Mouse (Mus musculus): ENCODE measurements around the gene Cybb. TPM values are rescaled to one million over a fixed set of nuclear protein-coding genes. Genes with fewer than 3 reads are reported as not detected.
"Not testable (repeated sequence)": the region's sequence is repeated elsewhere in the genome, so short reads cannot be mapped to it uniquely, and the experiment has no call there.

The Cybb gene
- polyA plus RNA-seq (2012; rRNA removed) = 5.0 and 7.7 TPM in 2 replicates

DNA sequence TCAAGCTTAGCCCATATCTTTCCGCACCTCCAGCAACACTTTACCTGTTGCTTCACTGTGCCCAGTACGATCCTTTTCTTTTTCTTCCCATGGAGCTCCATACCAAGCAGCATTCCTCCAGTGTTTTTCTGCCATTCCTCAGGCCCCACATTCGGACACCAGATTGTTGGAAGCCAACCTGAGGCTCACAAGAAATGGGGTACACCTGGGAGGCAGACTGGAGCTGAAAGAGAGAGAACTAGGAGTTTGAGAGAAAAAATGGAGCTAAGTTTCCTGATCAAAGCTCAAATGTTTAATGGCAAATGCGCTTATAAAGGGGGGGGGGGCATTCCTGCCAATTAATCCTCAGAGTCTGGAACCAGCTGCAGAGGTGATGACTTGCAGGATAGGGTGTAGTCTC, at the start of gene Cybb:
TSS of gene Cybb (minus strand) at position 101 of the 400 bp plus-strand sequence.
- DNase-seq (ENCODE audit: low spot score) = no peak

DNA sequence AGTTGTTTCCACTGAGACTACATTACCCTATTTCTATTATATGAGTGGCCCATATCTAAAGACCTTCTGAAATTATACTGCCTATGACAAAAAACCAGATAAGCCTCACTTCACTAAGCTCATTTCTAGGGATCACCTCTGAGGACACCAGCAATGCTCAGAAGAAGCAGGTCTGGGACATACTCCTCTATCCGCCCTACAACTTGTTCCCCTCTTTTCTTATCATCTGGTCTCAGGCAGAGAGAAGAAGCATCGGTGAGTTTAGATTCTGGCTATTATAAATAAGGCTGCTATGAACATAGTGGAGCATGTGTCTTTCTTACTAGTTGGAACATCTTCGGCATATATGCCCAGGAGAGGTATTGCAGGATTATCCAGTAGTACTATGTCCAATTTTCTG, 49.3 kb upstream of the Cybb start:
- DNase-seq (ENCODE audit: low spot score) = no peak

DNA sequence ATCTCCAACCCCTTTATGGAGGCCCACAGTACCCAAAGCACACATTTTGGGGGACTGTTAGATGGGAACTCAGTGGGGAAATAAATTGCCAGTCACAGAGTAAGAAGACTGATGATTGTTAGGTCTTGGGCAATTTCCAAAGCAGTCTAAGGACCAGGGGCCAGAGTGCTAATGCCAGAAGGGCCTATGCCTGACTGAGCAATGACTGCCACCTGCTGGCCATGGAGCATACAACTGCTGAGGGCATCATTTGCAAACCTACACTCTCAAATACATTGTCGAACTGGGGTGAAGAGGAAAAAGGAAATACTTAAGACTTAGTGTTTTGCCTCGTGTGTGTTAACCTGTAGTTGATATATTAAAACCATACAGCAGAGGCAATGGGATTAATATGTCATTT, 32.4 kb upstream of the Cybb start:
- DNase-seq (ENCODE audit: low spot score) = not testable (repeated sequence)

DNA sequence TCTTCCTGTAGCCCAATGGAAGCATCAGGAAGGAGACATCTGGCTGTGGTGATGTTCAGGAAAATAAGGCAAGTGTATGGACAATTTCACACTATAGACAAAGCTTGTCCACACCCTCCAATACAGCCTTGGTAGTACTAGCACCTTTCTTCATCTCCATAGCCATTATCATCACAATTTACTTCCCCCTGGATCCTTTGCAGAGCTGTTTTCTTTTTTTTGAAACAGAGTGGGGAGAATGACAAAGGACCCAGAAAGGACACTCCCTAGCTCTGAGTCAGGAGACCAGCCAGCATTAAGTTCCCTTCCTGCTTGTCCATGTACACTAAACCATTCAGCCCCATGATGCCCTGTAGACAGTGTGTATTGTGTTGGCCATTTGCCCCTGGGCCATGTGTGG, 30.0 kb upstream of the Cybb start:
- DNase-seq (ENCODE audit: low spot score) = not testable (repeated sequence)

DNA sequence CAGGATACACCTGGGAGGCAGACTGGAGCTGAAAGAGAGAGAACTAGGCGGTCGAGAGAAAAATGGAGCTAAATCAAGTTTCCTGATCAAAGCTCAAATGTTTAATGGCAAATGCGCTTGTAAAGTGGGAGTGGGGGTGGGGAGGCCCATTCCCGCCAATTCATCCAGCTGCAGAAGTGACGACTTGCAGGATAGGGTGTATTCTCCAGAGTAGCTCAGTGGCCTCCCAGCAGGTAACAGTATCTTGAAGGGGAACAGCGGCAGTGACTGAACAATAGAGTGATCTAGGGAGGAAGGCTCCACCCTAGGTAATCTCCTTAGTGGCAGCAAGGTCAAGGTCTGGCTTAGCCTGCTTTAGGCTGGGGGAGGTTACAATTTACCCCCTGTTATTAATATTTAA, 12.5 kb downstream of the Cybb start:
- not testable (repeated sequence) for DNase-seq (ENCODE audit: low spot score)

DNA sequence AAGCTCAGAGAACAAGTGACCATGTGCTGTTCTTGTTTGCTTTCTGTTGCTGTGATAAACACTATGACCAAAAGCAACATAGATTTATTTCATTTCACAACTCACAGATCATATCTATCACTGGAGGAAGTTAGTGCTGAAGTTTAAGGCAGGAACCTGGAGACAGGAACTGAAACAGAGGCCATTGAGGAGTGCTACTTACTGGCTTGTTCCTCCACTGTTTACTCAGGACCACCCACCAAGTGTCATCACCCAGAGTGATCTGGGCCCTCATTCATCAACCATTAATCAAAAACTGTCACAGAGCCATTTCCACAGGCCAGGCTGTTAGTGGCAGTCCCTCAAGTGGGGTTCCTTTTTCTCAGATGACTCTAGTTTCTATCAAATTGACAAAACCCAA, 13.1 kb downstream of the Cybb start:
- DNase-seq (ENCODE audit: low spot score) = no peak

DNA sequence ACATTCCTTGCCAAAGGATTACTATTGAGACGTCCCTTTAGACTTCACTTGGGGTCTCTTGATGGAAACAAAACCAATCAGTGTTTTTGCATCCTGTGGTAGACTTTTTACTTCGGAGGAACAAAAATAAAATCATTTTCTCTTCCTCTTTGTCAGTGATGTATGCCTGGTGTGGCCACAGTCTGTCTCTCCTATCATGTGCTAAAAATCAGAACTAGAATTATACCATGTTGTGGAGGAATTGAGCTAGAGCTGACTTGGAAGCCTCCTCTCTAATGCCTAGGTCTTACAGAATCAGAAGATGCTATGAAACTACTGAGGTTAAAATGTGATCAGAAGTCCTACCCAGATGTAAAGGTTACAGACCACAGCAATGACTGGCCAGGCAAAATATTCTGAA, 13.8 kb downstream of the Cybb start:
- DNase-seq (ENCODE audit: low spot score) = no peak

DNA sequence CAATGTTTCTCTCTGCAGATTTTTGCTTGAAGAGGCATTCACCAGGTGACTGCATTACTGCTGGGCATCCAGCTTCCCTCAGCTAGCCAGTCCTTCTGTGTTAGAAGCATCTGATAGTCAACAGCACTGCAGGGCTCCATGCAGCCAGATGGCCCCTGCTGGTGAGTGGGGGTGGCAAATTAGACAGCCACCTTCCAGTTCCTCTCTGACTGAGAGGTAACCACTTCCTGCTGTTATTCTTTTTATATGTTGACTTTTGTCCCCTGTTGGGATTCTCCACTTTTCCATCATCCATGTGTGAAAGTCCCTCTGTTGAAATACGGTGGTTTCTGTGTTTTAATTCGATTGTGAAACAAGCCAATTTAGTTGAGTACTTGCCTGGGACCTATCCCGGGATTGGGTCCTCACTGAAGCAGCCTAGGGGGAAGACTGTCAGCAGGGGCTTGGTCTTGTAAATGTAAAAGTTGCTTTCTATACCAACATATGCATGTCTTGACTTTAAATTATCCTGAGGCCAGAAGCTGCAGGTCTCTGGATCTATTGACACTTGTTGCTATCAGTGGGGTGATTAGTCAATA, 16.7 kb downstream of the Cybb start:
- no peak for DNase-seq (ENCODE audit: low spot score)

DNA sequence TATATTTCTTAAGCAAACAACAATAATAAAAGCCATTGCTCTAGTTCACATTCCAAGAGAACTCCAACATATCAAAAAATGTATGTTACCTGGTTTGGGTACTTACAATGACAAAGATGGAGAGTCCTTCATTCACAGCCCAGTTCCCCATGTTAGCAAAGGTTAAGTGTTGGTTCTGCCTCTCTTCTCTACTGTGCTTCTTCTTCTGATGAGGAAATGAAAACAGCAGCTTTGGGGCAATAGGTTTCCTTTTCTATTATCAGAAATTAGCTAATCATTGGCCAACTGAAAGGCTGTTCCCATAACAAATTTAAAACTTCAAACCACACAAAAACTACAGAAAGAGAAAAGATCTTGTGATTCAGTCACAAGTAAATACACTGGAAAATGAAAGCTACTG, 18.5 kb downstream of the Cybb start:
- DNase-seq (ENCODE audit: low spot score) = no peak

DNA sequence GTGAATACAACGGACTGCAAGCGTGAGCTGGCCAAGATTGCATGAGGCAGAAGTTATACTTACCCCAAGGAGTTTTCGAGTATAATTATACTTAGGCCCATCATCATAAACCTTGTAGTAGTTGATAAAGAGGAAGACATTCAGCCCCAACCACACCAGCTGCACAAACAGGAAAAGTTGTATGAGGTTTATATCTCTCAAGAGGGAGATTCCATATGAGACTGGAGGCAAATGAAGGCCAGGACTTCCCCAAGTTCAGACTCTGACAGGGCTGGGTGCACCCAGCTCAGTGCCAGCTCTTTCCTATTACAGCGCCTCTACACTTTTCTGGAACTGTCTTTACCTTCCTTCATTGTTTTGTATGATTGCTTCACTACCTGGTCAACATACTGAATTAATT, 20.6 kb downstream of the Cybb start:
- DNase-seq (ENCODE audit: low spot score) = no peak

DNA sequence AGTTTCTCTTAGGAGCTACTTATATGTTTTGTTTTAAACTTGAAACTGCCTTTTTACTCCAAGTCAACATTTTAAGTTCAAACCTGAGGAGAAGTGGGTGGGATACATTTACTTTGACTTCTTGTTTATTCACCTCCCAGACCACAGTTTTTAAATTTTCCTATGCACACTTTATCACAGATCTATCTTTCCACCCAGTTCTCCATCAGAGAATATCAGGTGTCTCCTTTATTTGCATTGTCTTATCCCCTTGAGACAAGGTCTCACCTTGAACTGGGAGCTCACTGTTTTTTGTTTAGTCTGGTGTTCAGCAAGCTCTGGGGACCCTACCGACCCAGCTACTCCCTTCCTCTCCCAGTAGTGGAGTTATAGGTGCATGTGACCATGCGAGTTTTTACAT, 21.7 kb downstream of the Cybb start:
- DNase-seq (ENCODE audit: low spot score) = no peak

DNA sequence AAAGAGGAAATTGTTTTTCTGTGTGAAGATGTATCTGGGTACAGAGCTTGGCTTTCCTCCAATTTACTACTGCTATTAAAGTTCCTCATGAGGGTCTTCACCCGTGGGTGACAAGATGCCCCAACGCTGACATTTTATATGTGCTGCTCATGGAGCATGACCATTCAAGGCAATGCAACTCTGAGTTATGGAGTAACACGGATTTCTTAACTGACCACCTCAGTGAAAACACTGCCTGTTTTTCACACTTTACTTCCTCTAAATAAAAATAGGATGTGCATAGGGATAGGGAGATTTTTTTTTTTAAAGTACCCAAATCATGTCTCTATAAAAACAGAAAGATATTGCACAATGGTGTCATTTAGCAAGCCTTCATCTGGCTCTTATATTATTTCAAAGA, 24.9 kb downstream of the Cybb start:
- no peak for DNase-seq (ENCODE audit: low spot score)

DNA sequence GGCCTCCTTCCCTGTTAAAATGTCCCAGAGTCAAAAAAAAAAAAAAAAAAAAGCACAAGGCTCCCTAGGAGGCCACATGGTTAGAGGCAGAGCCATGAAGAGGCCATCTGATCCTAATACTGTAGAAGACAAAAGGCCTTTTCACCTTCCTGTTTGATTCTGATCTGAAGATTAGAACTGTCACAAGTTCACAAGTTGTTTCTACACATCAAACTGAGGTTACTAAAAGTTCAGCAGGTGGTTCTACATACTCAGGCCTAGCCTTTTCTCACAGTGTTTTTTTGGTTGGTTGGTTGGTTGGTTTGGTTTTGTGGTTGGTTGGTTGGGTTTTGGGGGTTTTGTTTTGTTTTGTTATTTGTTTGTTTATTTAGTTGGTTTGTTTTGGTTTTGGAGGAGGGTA, 26.2 kb downstream of the Cybb start:
- DNase-seq (ENCODE audit: low spot score) = no peak

DNA sequence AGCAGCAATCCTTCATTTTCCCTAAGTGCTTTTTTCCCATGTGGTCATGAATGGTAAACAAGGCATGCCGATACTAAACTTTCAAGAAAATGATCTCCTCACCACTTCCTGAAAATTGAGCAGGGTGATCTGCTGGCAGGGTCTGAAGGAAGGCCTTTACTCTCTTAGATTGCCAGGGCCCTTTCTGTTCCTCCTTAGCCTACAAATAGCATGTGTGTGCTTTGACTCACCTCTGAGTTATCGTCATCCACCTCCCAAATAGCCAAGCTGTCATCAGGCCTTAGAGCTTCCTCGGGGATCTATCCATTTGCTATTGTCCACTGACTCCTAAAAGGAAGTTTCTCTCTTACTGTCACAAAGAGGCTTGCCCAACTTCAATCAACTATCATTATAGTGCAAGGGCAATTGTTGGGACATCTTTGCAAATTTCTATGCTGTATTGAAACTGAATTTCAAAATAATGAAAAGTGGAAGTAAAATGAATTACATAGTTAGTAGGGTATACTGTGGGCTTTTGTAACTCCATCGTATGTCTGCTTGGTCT, 27.1 kb downstream of the Cybb start:
- DNase-seq (ENCODE audit: low spot score) = no peak

DNA sequence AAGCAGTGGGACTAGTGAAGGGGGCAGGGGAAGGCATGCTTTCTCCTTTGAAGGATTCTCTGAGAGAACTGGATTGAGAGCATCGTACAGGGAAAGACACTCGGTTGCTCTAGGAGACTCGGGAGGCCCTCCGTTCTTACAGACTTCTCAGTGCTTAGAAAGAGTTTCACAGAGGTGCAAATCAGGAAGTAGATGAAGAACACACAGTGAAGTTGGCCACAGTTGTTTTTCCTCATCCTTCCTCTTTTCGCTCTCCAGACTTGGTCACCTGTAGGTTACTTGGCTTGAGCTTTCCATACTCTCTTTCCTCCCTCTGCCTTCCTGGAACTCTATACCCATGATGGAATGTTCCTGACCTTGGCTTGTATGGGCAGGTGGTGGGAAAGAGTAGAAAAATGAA, 35.2 kb downstream of the Cybb start:
- no peak for DNase-seq (ENCODE audit: low spot score)

DNA sequence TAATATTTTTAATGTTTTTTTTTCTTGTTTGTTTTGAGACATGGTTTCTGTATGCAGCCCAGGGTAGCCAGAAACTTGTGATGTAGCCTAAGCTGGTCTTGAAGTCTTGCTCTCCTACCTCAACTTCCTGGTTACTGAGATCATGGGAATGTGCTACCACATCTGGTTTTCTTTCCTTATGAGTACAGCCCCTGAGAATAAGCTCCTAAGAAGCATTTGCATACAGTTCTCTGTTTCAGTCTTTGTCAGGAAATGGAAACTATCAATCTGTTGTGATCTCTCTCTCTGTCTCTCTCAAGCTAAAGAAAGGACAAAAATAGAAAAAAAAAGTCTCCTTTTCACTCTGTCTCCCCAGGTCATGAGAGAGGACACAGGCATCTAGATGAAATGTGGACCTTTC, 40.3 kb downstream of the Cybb start:
- no peak for DNase-seq (ENCODE audit: low spot score)

DNA sequence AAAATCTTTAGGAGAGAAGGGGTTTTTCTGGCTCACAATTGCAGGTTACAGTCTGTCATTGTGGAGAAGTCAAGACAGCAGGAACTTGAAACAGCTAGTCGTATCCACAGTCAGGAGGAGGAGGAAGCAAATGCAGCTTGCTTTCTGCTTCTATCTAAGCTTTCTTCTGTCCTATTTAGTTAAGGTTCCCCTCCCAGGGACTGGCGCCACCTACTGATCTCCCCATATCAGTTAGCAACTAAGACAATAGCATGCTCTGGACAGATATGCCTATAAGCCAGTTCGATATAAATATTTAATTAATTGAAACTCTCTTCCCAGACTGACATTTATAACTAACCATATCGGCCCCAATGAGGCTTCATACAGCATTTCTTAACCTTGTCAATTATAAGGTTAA, 46.5 kb downstream of the Cybb start:
- no peak for DNase-seq (ENCODE audit: low spot score)

DNA sequence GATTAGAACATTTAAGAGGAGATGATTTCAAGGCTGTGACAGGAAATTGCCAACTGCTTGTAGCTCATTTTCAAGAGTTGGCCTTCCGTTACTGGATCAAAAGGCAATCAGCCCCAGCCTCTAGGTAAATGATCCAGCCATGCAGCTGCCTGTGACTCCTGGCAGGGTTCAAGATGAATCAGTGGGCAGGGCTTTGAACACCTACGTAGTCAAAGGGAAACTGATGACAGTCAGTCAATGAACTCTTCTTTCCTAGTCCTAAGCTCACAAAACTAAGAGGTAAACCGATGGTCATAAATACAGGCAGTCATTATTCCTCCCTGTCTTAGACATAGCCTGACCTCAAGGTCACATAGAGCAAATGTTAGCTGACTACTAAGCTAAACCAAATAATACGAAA, 47.0 kb downstream of the Cybb start:
- DNase-seq (ENCODE audit: low spot score) = no peak

DNA sequence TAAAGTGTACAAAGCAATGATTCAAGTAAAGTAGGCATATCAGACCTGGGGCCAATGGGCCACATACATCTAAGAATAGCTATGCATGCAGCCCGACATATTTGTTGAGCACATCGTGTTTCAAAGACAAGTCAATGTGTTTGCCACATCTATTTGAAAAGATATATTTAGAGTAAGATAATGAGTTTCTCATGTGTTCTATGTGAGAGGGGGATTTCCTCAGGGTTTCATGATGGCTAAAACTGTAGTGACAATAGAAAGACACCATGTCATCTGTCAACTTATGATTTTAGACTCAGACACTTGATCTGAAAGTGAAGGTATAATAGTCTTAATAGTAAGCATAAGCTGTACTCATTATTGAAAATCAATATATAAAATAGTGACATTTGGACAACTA, 48.3 kb downstream of the Cybb start:
- no peak for DNase-seq (ENCODE audit: low spot score)

DNA sequence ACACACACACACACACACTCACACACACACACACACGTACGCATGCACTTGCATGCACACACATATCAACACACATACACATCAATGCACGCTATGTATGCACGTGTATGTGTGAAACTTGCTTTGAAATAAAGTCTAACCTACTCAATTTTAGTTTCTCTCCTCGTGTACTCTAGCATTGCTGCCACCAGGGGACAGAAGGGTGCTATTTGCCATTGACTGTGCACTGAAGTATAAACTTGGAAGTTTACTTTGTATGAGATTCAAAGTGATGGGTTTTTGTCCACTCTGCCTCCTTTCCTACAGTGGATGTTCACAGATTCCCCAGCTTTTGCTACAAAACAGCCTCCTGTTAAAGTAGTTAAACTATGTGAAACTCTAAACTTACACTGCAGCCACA, 73.7 kb downstream of the Cybb start:
- no peak for DNase-seq (ENCODE audit: low spot score)

All from urinary bladder, adult 2 months (tissue).